Mouse (Mus musculus): ENCODE measurements around the gene Tubgcp6. TPM values are rescaled to one million over a fixed set of nuclear protein-coding genes. Genes with fewer than 3 reads are reported as not detected.

Gene Tubgcp6
- 12.5 and 18.5 TPM in 2 replicates for polyA plus RNA-seq (2012; ENCODE audit: insufficient read depth, low replicate concordance)

- no peaks in the 10 kb centered on the region for H3K27me3 ChIP-seq (replicated peaks)
- no peak for TF ChIP-seq FLI1 (IDR thresholded peaks at IDR 0.05; ENCODE audit: low read length)
- TF ChIP-seq GATA1 (IDR thresholded peaks at IDR 0.05; ENCODE audit: borderline replicate concordance, low read length), result no peak
- peak within 1 kb of the TSS; percentile 97 for H3K4me3 ChIP-seq (replicated peaks)
- H3K36me3 ChIP-seq (replicated peaks; ENCODE audit: low read length), result peaks cover 55% of the 10 kb centered on the region
- H3K9me3 ChIP-seq, result no peaks in the 10 kb centered on the region
- H3K4me1 ChIP-seq, result peaks cover 55% of the 10 kb centered on the region
Measured at GRCm38 (mm10) chr15:89122649-89123366, at the start of gene Tubgcp6. Tubgcp6 (minus strand) TSS chr15:89123112.

GRCm38 (mm10) chr15:89172276-89172935 is 49.5 kb upstream of the Tubgcp6 start:
- H3K4me3 ChIP-seq (replicated peaks), result peak overlapping the region; percentile 89
- H3K36me3 ChIP-seq (replicated peaks; ENCODE audit: low read length), result peaks cover 24% of the 10 kb centered on the region
- H3K9me3 ChIP-seq, result no peaks in the 10 kb centered on the region
- TF ChIP-seq GATA1 (IDR thresholded peaks at IDR 0.05; ENCODE audit: borderline replicate concordance, low read length), result no peak
- TF ChIP-seq FLI1 (IDR thresholded peaks at IDR 0.05; ENCODE audit: low read length), result no peak
- peaks cover 72% of the 10 kb centered on the region for H3K4me1 ChIP-seq
- H3K27me3 ChIP-seq (replicated peaks), result peaks cover 94% of the 10 kb centered on the region

GRCm38 (mm10) chr15:89171526-89172051 is 48.7 kb upstream of the Tubgcp6 start:
- H3K4me3 ChIP-seq (replicated peaks), result no peak overlapping the region
- H3K27me3 ChIP-seq (replicated peaks), result peaks cover 88% of the 10 kb centered on the region
- TF ChIP-seq FLI1 (IDR thresholded peaks at IDR 0.05; ENCODE audit: low read length) (no peak), GATA1 (IDR thresholded peaks at IDR 0.05; ENCODE audit: borderline replicate concordance, low read length) (no peak)
- H3K9me3 ChIP-seq, result no peaks in the 10 kb centered on the region
- H3K4me1 ChIP-seq, result peaks cover 64% of the 10 kb centered on the region
- H3K36me3 ChIP-seq (replicated peaks; ENCODE audit: low read length), result peaks cover 33% of the 10 kb centered on the region

- Histone ChIP-seq H3K27me3 (replicated peaks) (peaks cover 86% of the 10 kb centered on the region), H3K4me1 (peaks cover 49% of the 10 kb centered on the region), H3K4me3 (replicated peaks) (no peak overlapping the region), H3K9me3 (no peaks in the 10 kb centered on the region), H3K36me3 (replicated peaks; ENCODE audit: low read length) (peaks cover 47% of the 10 kb centered on the region)
- no peak for TF ChIP-seq FLI1 (IDR thresholded peaks at IDR 0.05; ENCODE audit: low read length)
- TF ChIP-seq GATA1 (IDR thresholded peaks at IDR 0.05; ENCODE audit: borderline replicate concordance, low read length), result no peak
Measured at GRCm38 (mm10) chr15:89170102-89170501, 47.2 kb upstream of the Tubgcp6 start.

GRCm38 (mm10) chr15:89169431-89169830 is 46.5 kb upstream of the Tubgcp6 start:
- Histone ChIP-seq H3K4me3 (replicated peaks) (no peak overlapping the region), H3K4me1 (peaks cover 43% of the 10 kb centered on the region), H3K36me3 (replicated peaks; ENCODE audit: low read length) (peaks cover 54% of the 10 kb centered on the region), H3K27me3 (replicated peaks) (peaks cover 84% of the 10 kb centered on the region), H3K9me3 (no peaks in the 10 kb centered on the region)
- TF ChIP-seq GATA1 (IDR thresholded peaks at IDR 0.05; ENCODE audit: borderline replicate concordance, low read length) (no peak), FLI1 (IDR thresholded peaks at IDR 0.05; ENCODE audit: low read length) (no peak)

GRCm38 (mm10) chr15:89168922-89169321 is 46.0 kb upstream of the Tubgcp6 start:
- no peak overlapping the region for H3K4me3 ChIP-seq (replicated peaks)
- no peak for TF ChIP-seq GATA1 (IDR thresholded peaks at IDR 0.05; ENCODE audit: borderline replicate concordance, low read length)
- TF ChIP-seq FLI1 (IDR thresholded peaks at IDR 0.05; ENCODE audit: low read length), result no peak
- peaks cover 38% of the 10 kb centered on the region for H3K4me1 ChIP-seq
- H3K9me3 ChIP-seq, result no peaks in the 10 kb centered on the region
- H3K36me3 ChIP-seq (replicated peaks; ENCODE audit: low read length), result peaks cover 59% of the 10 kb centered on the region
- peaks cover 84% of the 10 kb centered on the region for H3K27me3 ChIP-seq (replicated peaks)

GRCm38 (mm10) chr15:89165478-89165877 is 42.6 kb upstream of the Tubgcp6 start:
- H3K9me3 ChIP-seq, result no peaks in the 10 kb centered on the region
- H3K36me3 ChIP-seq (replicated peaks; ENCODE audit: low read length), result peaks cover 91% of the 10 kb centered on the region
- H3K4me3 ChIP-seq (replicated peaks), result no peak overlapping the region
- H3K27me3 ChIP-seq (replicated peaks), result peaks cover 75% of the 10 kb centered on the region
- peaks cover 16% of the 10 kb centered on the region for H3K4me1 ChIP-seq
- TF ChIP-seq GATA1 (IDR thresholded peaks at IDR 0.05; ENCODE audit: borderline replicate concordance, low read length), result no peak
- no peak for TF ChIP-seq FLI1 (IDR thresholded peaks at IDR 0.05; ENCODE audit: low read length)

- Histone ChIP-seq H3K4me3 (replicated peaks) (no peak overlapping the region), H3K36me3 (replicated peaks; ENCODE audit: low read length) (peaks cover 96% of the 10 kb centered on the region), H3K4me1 (peaks cover 15% of the 10 kb centered on the region), H3K27me3 (replicated peaks) (peaks cover 73% of the 10 kb centered on the region), H3K9me3 (no peaks in the 10 kb centered on the region)
- TF ChIP-seq GATA1 (IDR thresholded peaks at IDR 0.05; ENCODE audit: borderline replicate concordance, low read length), result no peak
- no peak for TF ChIP-seq FLI1 (IDR thresholded peaks at IDR 0.05; ENCODE audit: low read length)
Measured at GRCm38 (mm10) chr15:89161397-89161796, 38.5 kb upstream of the Tubgcp6 start.

- Histone ChIP-seq H3K4me3 (replicated peaks) (no peak overlapping the region), H3K36me3 (replicated peaks; ENCODE audit: low read length) (peaks cover 80% of the 10 kb centered on the region), H3K9me3 (no peaks in the 10 kb centered on the region), H3K4me1 (peaks cover 15% of the 10 kb centered on the region), H3K27me3 (replicated peaks) (peaks cover 74% of the 10 kb centered on the region)
- TF ChIP-seq FLI1 (IDR thresholded peaks at IDR 0.05; ENCODE audit: low read length) (no peak), GATA1 (IDR thresholded peaks at IDR 0.05; ENCODE audit: borderline replicate concordance, low read length) (no peak)
Measured at GRCm38 (mm10) chr15:89158516-89158915, 35.6 kb upstream of the Tubgcp6 start.

- Histone ChIP-seq H3K4me1 (peaks cover 15% of the 10 kb centered on the region), H3K9me3 (no peaks in the 10 kb centered on the region), H3K36me3 (replicated peaks; ENCODE audit: low read length) (peaks cover 74% of the 10 kb centered on the region), H3K27me3 (replicated peaks) (peaks cover 72% of the 10 kb centered on the region), H3K4me3 (replicated peaks) (peak overlapping the region; percentile 5)
- TF ChIP-seq GATA1 (IDR thresholded peaks at IDR 0.05; ENCODE audit: borderline replicate concordance, low read length) (no peak), FLI1 (IDR thresholded peaks at IDR 0.05; ENCODE audit: low read length) (no peak)
Measured at GRCm38 (mm10) chr15:89157954-89158353, 35.0 kb upstream of the Tubgcp6 start.

Measured in megakaryocyte, embryonic 14.5 days (primary cell).